Mouse (Mus musculus): ENCODE results near the gene Srarp. TPM values are rescaled to one million over a fixed set of nuclear protein-coding genes. Genes with fewer than 3 reads are reported as not detected.

Srarp gene
- polyA plus RNA-seq (2015; fragmentation: Nextera tagmentation; extraction: Ambion mirVana): 0.62 TPM in 1 of 2 replicates, not detected in the other

GRCm38 (mm10) chr4:141435974-141436373 lies at the start of gene Srarp:
Srarp (minus strand) TSS chr4:141436105.
- Histone ChIP-seq H3K9me3 (replicated peaks; ENCODE audit: control insufficient read depth, low read length, poor library complexity, severe bottlenecking) (no peaks in the 10 kb centered on the region), H3K27ac (ENCODE audit: low read length) (no peak within 1 kb of the TSS), H3K4me2 (ENCODE audit: low read length) (no peak within 1 kb of the TSS), H3K9ac (ENCODE audit: low read depth, low read length) (no peak within 1 kb of the TSS), H3K36me3 (ENCODE audit: control insufficient read depth, insufficient read depth, low read length) (no peaks in the 10 kb centered on the region), H3K4me3 (ENCODE audit: low read depth, low read length) (no peak within 1 kb of the TSS), H3K27me3 (ENCODE audit: control insufficient read depth, insufficient read depth, low read depth, low read length) (no peaks in the 10 kb centered on the region), H3K4me1 (ENCODE audit: control insufficient read depth, insufficient read depth, low read length) (no peaks in the 10 kb centered on the region)
- 87% methylated on average over 1 of the region's 1 CpGs for WGBS
- ATAC-seq: no peak

- 86% methylated on average over 11 of the region's 11 CpGs for WGBS
Measured at GRCm38 (mm10) chr4:141484071-141484470, 48.2 kb upstream of the Srarp start.

DNA sequence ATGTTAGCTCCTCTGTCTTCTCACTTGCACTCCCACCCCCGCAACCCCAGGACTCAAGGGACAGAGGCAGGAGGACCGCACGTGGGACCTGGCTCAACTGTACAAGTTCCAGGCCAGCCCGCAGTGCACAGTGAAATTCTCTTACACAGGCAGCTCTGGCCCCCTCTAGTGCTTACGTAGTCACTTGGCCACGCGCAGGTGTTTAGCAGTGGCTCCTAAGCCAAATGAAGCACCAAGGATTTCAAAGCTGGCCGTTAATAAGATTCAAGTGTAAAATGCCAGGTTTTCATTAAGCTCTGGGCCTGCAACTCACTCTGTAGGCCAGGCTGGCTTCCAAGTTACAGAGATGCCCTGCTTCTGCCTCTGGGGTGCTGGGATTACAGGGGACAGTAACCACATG lies 43.5 kb upstream of the Srarp start:
- H3K4me3 ChIP-seq (ENCODE audit: low read depth, low read length): no peak overlapping the region
- H3K9ac ChIP-seq (ENCODE audit: low read depth, low read length): no peak overlapping the region
- 91% methylated on average over 8 of the region's 8 CpGs for WGBS
- H3K27ac ChIP-seq (ENCODE audit: low read length): no peak overlapping the region
- H3K27me3 ChIP-seq (ENCODE audit: control insufficient read depth, insufficient read depth, low read depth, low read length): no peaks in the 10 kb centered on the region
- no peaks in the 10 kb centered on the region for H3K4me1 ChIP-seq (ENCODE audit: control insufficient read depth, insufficient read depth, low read length)
- peaks cover 69% of the 10 kb centered on the region for H3K36me3 ChIP-seq (ENCODE audit: control insufficient read depth, insufficient read depth, low read length)
- ATAC-seq: no peak
- no peak overlapping the region for H3K4me2 ChIP-seq (ENCODE audit: low read length)
- no peaks in the 10 kb centered on the region for H3K9me3 ChIP-seq (replicated peaks; ENCODE audit: control insufficient read depth, low read length, poor library complexity, severe bottlenecking)

More at GRCm38 (mm10) chr4:141484071-141484470, 48.2 kb upstream of the Srarp start:
- Histone ChIP-seq H3K4me2 (ENCODE audit: low read length) (no peak overlapping the region), H3K4me3 (ENCODE audit: low read depth, low read length) (no peak overlapping the region), H3K36me3 (ENCODE audit: control insufficient read depth, insufficient read depth, low read length) (peaks cover 51% of the 10 kb centered on the region), H3K4me1 (ENCODE audit: control insufficient read depth, insufficient read depth, low read length) (no peaks in the 10 kb centered on the region), H3K27ac (ENCODE audit: low read length) (no peak overlapping the region), H3K27me3 (ENCODE audit: control insufficient read depth, insufficient read depth, low read depth, low read length) (no peaks in the 10 kb centered on the region), H3K9me3 (replicated peaks; ENCODE audit: control insufficient read depth, low read length, poor library complexity, severe bottlenecking) (no peaks in the 10 kb centered on the region), H3K9ac (ENCODE audit: low read depth, low read length) (no peak overlapping the region)
- no peak for ATAC-seq

DNA sequence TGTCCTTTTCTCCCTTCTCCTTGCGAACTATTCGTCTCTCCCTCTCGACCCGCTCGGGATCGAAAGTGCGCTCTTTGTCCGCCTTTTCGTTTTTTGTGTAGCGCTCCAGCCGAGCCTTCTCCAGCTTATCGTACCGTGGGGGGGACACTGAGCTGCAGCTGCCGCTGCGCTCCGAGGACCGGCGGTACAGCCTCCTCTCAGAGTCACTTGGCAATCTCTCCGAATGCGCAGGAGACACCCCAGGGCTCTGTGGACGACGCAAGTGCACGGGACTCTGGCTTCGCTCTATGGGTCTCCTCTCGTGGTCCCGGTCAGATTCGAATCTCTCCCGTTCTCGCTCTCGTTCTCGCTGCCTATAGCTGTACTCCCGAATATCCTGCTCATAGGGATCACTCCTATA lies 42.9 kb upstream of the Srarp start:
- H3K9ac ChIP-seq (ENCODE audit: low read depth, low read length): no peak overlapping the region
- no peaks in the 10 kb centered on the region for H3K27me3 ChIP-seq (ENCODE audit: control insufficient read depth, insufficient read depth, low read depth, low read length)
- no peak overlapping the region for H3K4me2 ChIP-seq (ENCODE audit: low read length)

DNA sequence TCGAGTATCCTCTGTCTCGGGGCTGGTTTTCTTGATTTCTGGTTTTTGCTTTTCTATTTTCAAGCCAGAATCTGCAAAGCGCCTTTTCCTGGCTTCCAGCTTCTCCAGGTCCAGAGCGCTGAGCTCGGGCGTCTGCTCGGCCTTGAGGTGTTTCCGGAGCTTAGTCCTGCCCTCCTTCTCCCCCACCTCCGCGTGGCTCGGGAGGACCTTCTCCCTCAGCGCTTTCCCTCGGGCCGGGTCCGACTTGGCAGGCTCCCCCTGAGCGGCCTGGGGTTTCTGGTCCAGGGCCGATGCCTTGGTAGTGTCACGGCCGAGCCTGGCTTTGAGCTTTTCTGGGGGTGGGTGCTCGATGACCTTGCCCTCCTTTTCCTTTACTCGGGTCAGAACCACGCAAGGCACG lies 42.3 kb upstream of the Srarp start:
- H3K4me3 ChIP-seq (ENCODE audit: low read depth, low read length): no peak overlapping the region
- no peak overlapping the region for H3K4me2 ChIP-seq (ENCODE audit: low read length)
- H3K27me3 ChIP-seq (ENCODE audit: control insufficient read depth, insufficient read depth, low read depth, low read length): no peaks in the 10 kb centered on the region
- peak overlapping the region; percentile 63 for H3K27ac ChIP-seq (ENCODE audit: low read length)
- H3K9ac ChIP-seq (ENCODE audit: low read depth, low read length): no peak overlapping the region
- no peak for ATAC-seq
- H3K4me1 ChIP-seq (ENCODE audit: control insufficient read depth, insufficient read depth, low read length): no peaks in the 10 kb centered on the region
- peaks cover 71% of the 10 kb centered on the region for H3K36me3 ChIP-seq (ENCODE audit: control insufficient read depth, insufficient read depth, low read length)
- no peaks in the 10 kb centered on the region for H3K9me3 ChIP-seq (replicated peaks; ENCODE audit: control insufficient read depth, low read length, poor library complexity, severe bottlenecking)
- WGBS: 80% methylated on average over 23 of the region's 23 CpGs

More for the DNA sequence above, 42.9 kb upstream of the Srarp start:
- Histone ChIP-seq H3K27ac (ENCODE audit: low read length) (no peak overlapping the region; the same call in 1 of the 2 replicates), H3K4me3 (ENCODE audit: low read depth, low read length) (no peak overlapping the region), H3K4me1 (ENCODE audit: control insufficient read depth, insufficient read depth, low read length) (no peaks in the 10 kb centered on the region), H3K36me3 (ENCODE audit: control insufficient read depth, insufficient read depth, low read length) (peaks cover 68% of the 10 kb centered on the region), H3K9me3 (replicated peaks; ENCODE audit: control insufficient read depth, low read length, poor library complexity, severe bottlenecking) (no peaks in the 10 kb centered on the region)
- ATAC-seq: no peak
- WGBS: 92% methylated on average over 32 of the region's 32 CpGs

DNA sequence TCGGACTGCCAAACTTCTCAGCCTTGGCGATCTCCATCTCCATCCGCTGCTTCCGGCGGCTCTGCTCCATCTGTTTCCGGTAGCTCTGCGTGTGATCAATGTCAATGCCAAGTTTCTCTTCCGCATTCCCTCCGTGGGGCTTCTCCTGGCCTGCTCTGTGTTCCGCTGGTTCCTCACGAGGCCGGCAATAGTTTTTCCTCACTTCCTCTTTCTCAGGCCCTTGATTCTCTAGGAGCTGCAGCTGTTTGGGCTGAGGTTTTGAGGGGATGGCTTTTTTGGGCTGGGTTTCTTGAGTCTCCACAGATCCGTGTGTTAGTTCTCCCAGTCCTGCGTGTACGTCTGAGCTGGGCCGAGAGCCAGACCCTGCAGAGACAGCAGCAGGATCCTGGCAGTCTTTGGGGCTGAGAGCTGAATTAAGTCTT lies 41.8 kb upstream of the Srarp start:
- ATAC-seq: no peak
- Histone ChIP-seq H3K4me3 (ENCODE audit: low read depth, low read length) (no peak overlapping the region), H3K36me3 (ENCODE audit: control insufficient read depth, insufficient read depth, low read length) (peaks cover 65% of the 10 kb centered on the region), H3K9me3 (replicated peaks; ENCODE audit: control insufficient read depth, low read length, poor library complexity, severe bottlenecking) (no peaks in the 10 kb centered on the region), H3K4me1 (ENCODE audit: control insufficient read depth, insufficient read depth, low read length) (no peaks in the 10 kb centered on the region), H3K27ac (ENCODE audit: low read length) (peak overlapping the region; percentile 42), H3K9ac (ENCODE audit: low read depth, low read length) (no peak overlapping the region), H3K27me3 (ENCODE audit: control insufficient read depth, insufficient read depth, low read depth, low read length) (no peaks in the 10 kb centered on the region), H3K4me2 (ENCODE audit: low read length) (no peak overlapping the region)
- WGBS: 84% methylated on average over 16 of the region's 16 CpGs

GRCm38 (mm10) chr4:141474431-141474830 lies 38.5 kb upstream of the Srarp start:
- H3K4me1 ChIP-seq (ENCODE audit: control insufficient read depth, insufficient read depth, low read length): no peaks in the 10 kb centered on the region
- peaks cover 86% of the 10 kb centered on the region for H3K36me3 ChIP-seq (ENCODE audit: control insufficient read depth, insufficient read depth, low read length)
- no peaks in the 10 kb centered on the region for H3K9me3 ChIP-seq (replicated peaks; ENCODE audit: control insufficient read depth, low read length, poor library complexity, severe bottlenecking)
- WGBS: 91% methylated on average over 19 of the region's 19 CpGs
- no peak overlapping the region for H3K4me3 ChIP-seq (ENCODE audit: low read depth, low read length)
- no peak overlapping the region for H3K9ac ChIP-seq (ENCODE audit: low read depth, low read length)
- no peak for ATAC-seq
- H3K4me2 ChIP-seq (ENCODE audit: low read length): no peak overlapping the region
- no peaks in the 10 kb centered on the region for H3K27me3 ChIP-seq (ENCODE audit: control insufficient read depth, insufficient read depth, low read depth, low read length)
- no peak overlapping the region for H3K27ac ChIP-seq (ENCODE audit: low read length)

GRCm38 (mm10) chr4:141472641-141473321 lies 36.9 kb upstream of the Srarp start:
- Histone ChIP-seq H3K27me3 (ENCODE audit: control insufficient read depth, insufficient read depth, low read depth, low read length) (no peaks in the 10 kb centered on the region), H3K9ac (ENCODE audit: low read depth, low read length) (no peak overlapping the region), H3K9me3 (replicated peaks; ENCODE audit: control insufficient read depth, low read length, poor library complexity, severe bottlenecking) (no peaks in the 10 kb centered on the region), H3K4me2 (ENCODE audit: low read length) (no peak overlapping the region), H3K4me3 (ENCODE audit: low read depth, low read length) (no peak overlapping the region), H3K4me1 (ENCODE audit: control insufficient read depth, insufficient read depth, low read length) (no peaks in the 10 kb centered on the region), H3K27ac (ENCODE audit: low read length) (no peak overlapping the region), H3K36me3 (ENCODE audit: control insufficient read depth, insufficient read depth, low read length) (peaks cover 82% of the 10 kb centered on the region)
- 93% methylated on average over 32 of the region's 32 CpGs for WGBS
- no peak for ATAC-seq

DNA sequence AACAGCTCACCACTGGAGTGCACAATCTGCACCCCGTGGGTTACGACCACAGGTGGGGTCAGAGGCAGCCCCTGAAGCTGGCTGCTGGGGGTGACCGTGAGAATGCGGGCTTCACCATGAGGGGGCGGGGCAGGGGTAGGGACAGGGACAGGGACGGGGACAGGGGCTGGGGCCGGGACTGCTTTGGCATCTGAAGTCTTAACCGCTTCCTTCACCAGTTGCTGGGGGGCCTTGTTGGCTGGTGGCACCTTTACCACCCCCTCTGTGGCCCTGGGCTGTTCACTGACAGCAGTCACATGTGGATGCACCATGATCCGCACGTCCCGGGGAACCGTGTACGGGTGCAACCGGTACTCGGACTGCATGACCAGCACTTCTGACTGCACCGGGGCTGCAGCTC lies 35.6 kb upstream of the Srarp start:
- H3K27me3 ChIP-seq (ENCODE audit: control insufficient read depth, insufficient read depth, low read depth, low read length): no peaks in the 10 kb centered on the region
- WGBS: 95% methylated on average over 16 of the region's 16 CpGs
- H3K4me2 ChIP-seq (ENCODE audit: low read length): no peak overlapping the region
- H3K4me1 ChIP-seq (ENCODE audit: control insufficient read depth, insufficient read depth, low read length): no peaks in the 10 kb centered on the region
- H3K9me3 ChIP-seq (replicated peaks; ENCODE audit: control insufficient read depth, low read length, poor library complexity, severe bottlenecking): no peaks in the 10 kb centered on the region
- H3K4me3 ChIP-seq (ENCODE audit: low read depth, low read length): no peak overlapping the region
- no peak for ATAC-seq
- no peak overlapping the region for H3K9ac ChIP-seq (ENCODE audit: low read depth, low read length)
- no peak overlapping the region for H3K27ac ChIP-seq (ENCODE audit: low read length)
- H3K36me3 ChIP-seq (ENCODE audit: control insufficient read depth, insufficient read depth, low read length): peaks cover 84% of the 10 kb centered on the region

Measured in midbrain, embryonic 16.5 days (tissue).